Mouse (Mus musculus) MEL (cell line): ENCODE results near the gene Mrto4.

ENCODE experiments used
- MXI1 ChIP-seq: IDR thresholded peaks from 2 replicates; pipeline ENCODE4 v1.6.1; 2011; ENCODE audit warnings: mild to moderate bottlenecking, low read depth, low read length, improper control_type of control experiment
- SMC3 ChIP-seq: IDR thresholded peaks from 2 replicates; pipeline ENCODE4 v1.6.1; 2011; ENCODE audit warnings: low read depth, low read length, improper control_type of control experiment

- no peak for TF ChIP-seq MXI1
- TF ChIP-seq SMC3, result no peak
These were observed 17.6 kb downstream of the Mrto4 start for GRCm38 (mm10) chr4:139334631-139335295.
